Mouse (Mus musculus): ENCODE measurements around the gene Tmem53. TPM values are rescaled to one million over a fixed set of nuclear protein-coding genes. Genes with fewer than 3 reads are reported as not detected.

Tmem53 gene
- 51.8 and 102 TPM in 2 replicates for polyA plus RNA-seq (2015; fragmentation: Nextera tagmentation; extraction: Ambion mirVana)

GRCm38 (mm10) chr4:117251801-117252316 lies at the start of gene Tmem53, which contains the start of gene Armh1:
Gene Tmem53, plus strand, starts transcription at chr4:117251951.
Gene Armh1, minus strand, starts transcription at chr4:117252125.

Other genes with a start within 250 kb of the Tmem53 start
- 30.3 and 40.1 TPM in 2 replicates for gene Eif2b3, start 232.5 kb upstream of the Tmem53 start, polyA plus RNA-seq (2015; fragmentation: Nextera tagmentation; extraction: Ambion mirVana)
- 5.0 and 8.7 TPM in 2 replicates for gene Ptch2, start 155.9 kb upstream of the Tmem53 start, polyA plus RNA-seq (2015; fragmentation: Nextera tagmentation; extraction: Ambion mirVana)
- 4.0 and 4.5 TPM in 2 replicates for gene Btbd19, start 126.2 kb upstream of the Tmem53 start, polyA plus RNA-seq (2015; fragmentation: Nextera tagmentation; extraction: Ambion mirVana)
- gene Tctex1d4, start 125.2 kb upstream of the Tmem53 start, polyA plus RNA-seq (2015; fragmentation: Nextera tagmentation; extraction: Ambion mirVana), result not detected in 2 replicates
- 3.9 and 4.4 TPM in 2 replicates for gene Plk3, start 118.0 kb upstream of the Tmem53 start, polyA plus RNA-seq (2015; fragmentation: Nextera tagmentation; extraction: Ambion mirVana)
- 683 and 836 TPM in 2 replicates for gene Rps8, start 95.7 kb upstream of the Tmem53 start, polyA plus RNA-seq (2015; fragmentation: Nextera tagmentation; extraction: Ambion mirVana)
- 9.8 and 11.7 TPM in 2 replicates for gene Kif2c, start 69.3 kb upstream of the Tmem53 start, polyA plus RNA-seq (2015; fragmentation: Nextera tagmentation; extraction: Ambion mirVana)
- gene Armh1, start 174 bp downstream of the Tmem53 start, polyA plus RNA-seq (2015; fragmentation: Nextera tagmentation; extraction: Ambion mirVana), result 1.7 and 1.8 TPM in 2 replicates
- 52.5 and 70.5 TPM in 2 replicates for gene Rnf220, start 245.1 kb downstream of the Tmem53 start, polyA plus RNA-seq (2015; fragmentation: Nextera tagmentation; extraction: Ambion mirVana)

All from adrenal gland, postnatal 0 days (tissue).